In genomic region chr17:79927110-79927509, GRCm38 (mm10) we compare ENCODE assay signal across 30 mouse cellular contexts. TPM values are rescaled to one million over a fixed set of nuclear protein-coding genes. Genes with fewer than 3 reads are reported as not detected.
DNase-seq lines count a peak whose midpoint lies in the region; ATAC-seq lines count a peak whose summit lies in the region.
"Had no signal": no experiment of that assay in that cellular context is flagged by ENCODE, and none has a peak within 500 bp of the region (broad histone marks: within the 10 kb centered on the region; RNA-seq: fewer than 3 reads in every experiment).

No protein-coding gene starts in this region.

- no peak for ATAC-seq in liver, embryonic 11.5 days (replicated peaks; ENCODE audit: low FRiP score)
- peak; percentile 37 to 62 for ATAC-seq in hematopoietic stem cell, adult 5-6 weeks (replicated peaks in 1 of 2; ENCODE audit: insufficient read depth in 1 of 2, low FRiP score in 2 of 2, low TSS enrichment in 1 of 2, low read depth in 1 of 2, poor library complexity in 2 of 2, severe bottlenecking in 2 of 2)
- ATAC-seq in megakaryocyte, adult 5-6 weeks (ENCODE audit: poor library complexity, severe bottlenecking), result peak; percentile 77
- ATAC-seq: activated CD4-positive, CD25-positive, alpha-beta regulatory T cell, adult 4 months; forebrain, embryonic 13.5 days had no signal

- H3K4me1 ChIP-seq in liver, embryonic 11.5 days (replicated peaks; ENCODE audit: control insufficient read depth, insufficient read depth, low read length), result peaks cover 11% of the 10 kb centered on the region
- H3K4me1 ChIP-seq: forebrain, embryonic 13.5 days; heart, embryonic 10.5 days; heart, embryonic 15.5 days; hindbrain, embryonic 13.5 days; limb, embryonic 12.5 days; lung, embryonic 15.5 days; megakaryocyte, embryonic 14.5 days; midbrain, embryonic 12.5 days; neural tube, embryonic 12.5 days; stomach, embryonic 15.5 days had no signal

- H3K9me3 ChIP-seq in liver, embryonic 11.5 days (ENCODE audit: control insufficient read depth, low read length), result no peaks in the 10 kb centered on the region
- H3K9me3 ChIP-seq: forebrain, embryonic 13.5 days; heart, embryonic 10.5 days; heart, embryonic 15.5 days; hindbrain, embryonic 13.5 days; limb, embryonic 12.5 days; lung, embryonic 15.5 days; midbrain, embryonic 12.5 days; neural tube, embryonic 12.5 days; stomach, embryonic 15.5 days had no signal

- H3K4me2 ChIP-seq in liver, embryonic 11.5 days, result no peak overlapping the region
- H3K4me2 ChIP-seq: forebrain, embryonic 13.5 days; heart, embryonic 15.5 days; hindbrain, embryonic 13.5 days; limb, embryonic 12.5 days; lung, embryonic 15.5 days; midbrain, embryonic 12.5 days; neural tube, embryonic 12.5 days; stomach, embryonic 15.5 days had no signal

- H3K27me3 ChIP-seq in liver, embryonic 11.5 days (replicated peaks; ENCODE audit: control insufficient read depth, insufficient read depth, low read length), result no peaks in the 10 kb centered on the region
- H3K27me3 ChIP-seq: forebrain, embryonic 13.5 days; heart, embryonic 15.5 days; hindbrain, embryonic 13.5 days; limb, embryonic 12.5 days; lung, embryonic 15.5 days; midbrain, embryonic 12.5 days; neural tube, embryonic 12.5 days; stomach, embryonic 15.5 days had no signal

- WGBS in liver, embryonic 11.5 days, result 71% methylated on average over 2 of the region's 2 CpGs

- DNase-seq in liver, embryonic 11.5 days (ENCODE audit: low spot score), result no peak
- DNase-seq in liver, result no peak
- DNase-seq in kidney, adult 18-20 months, result no peak
- DNase-seq in testis, postnatal 10 days (ENCODE audit: low spot score), result no peak
- no peak for DNase-seq in cerebellum, adult 11-12 months
- DNase-seq: adrenal gland, adult 2 months; adrenal gland, postnatal 36 days; cerebellum, adult 2 months; cerebellum, postnatal 14 days; gastrocnemius, postnatal 14 days; heart, adult 11 months; heart, postnatal 36 days; kidney, postnatal 10 days; right cerebral cortex, adult 18-20 months; thymus, postnatal 14 days had no signal

- no peaks in the 10 kb centered on the region for H3K36me3 ChIP-seq in liver, embryonic 11.5 days (ENCODE audit: control insufficient read depth, insufficient read depth, low read length)
- H3K36me3 ChIP-seq: heart, embryonic 10.5 days; heart, embryonic 15.5 days; hindbrain, embryonic 13.5 days; limb, embryonic 12.5 days; lung, embryonic 15.5 days; midbrain, embryonic 12.5 days; neural tube, embryonic 12.5 days; stomach, embryonic 15.5 days had no signal

- no peak overlapping the region for H3K4me3 ChIP-seq in liver, embryonic 11.5 days (ENCODE audit: low read depth, low read length)
- H3K4me3 ChIP-seq: forebrain, embryonic 13.5 days; heart, embryonic 10.5 days; heart, embryonic 15.5 days; hindbrain, embryonic 13.5 days; limb, embryonic 12.5 days; lung, embryonic 15.5 days; megakaryocyte, embryonic 14.5 days; midbrain, embryonic 12.5 days; myocyte; neural tube, embryonic 12.5 days; stomach, embryonic 15.5 days had no signal

- peak overlapping the region; percentile 78; the same call in 1 of the 2 replicates for H3K27ac ChIP-seq in liver, embryonic 11.5 days (ENCODE audit: low read depth, low read length)
- H3K27ac ChIP-seq: forebrain, embryonic 13.5 days; heart, embryonic 10.5 days; heart, embryonic 15.5 days; hindbrain, embryonic 13.5 days; limb, embryonic 12.5 days; lung, embryonic 15.5 days; midbrain, embryonic 12.5 days; neural tube, embryonic 12.5 days; stomach, embryonic 15.5 days had no signal

- no peak overlapping the region for H3K9ac ChIP-seq in liver, embryonic 11.5 days (ENCODE audit: low read depth, low read length)
- H3K9ac ChIP-seq: forebrain, embryonic 13.5 days; heart, embryonic 15.5 days; hindbrain, embryonic 13.5 days; limb, embryonic 12.5 days; liver, embryonic 14.5 days; lung, embryonic 15.5 days; midbrain, embryonic 12.5 days; neural tube, embryonic 12.5 days; stomach, embryonic 15.5 days had no signal

RNA-seq across cellular contexts. Expression of gene Atl2, which starts 31.2 kb away (rescaled TPM):
- polyA plus RNA-seq in liver, embryonic 11.5 days (2014; fragmentation: Nextera tagmentation; extraction: Ambion mirVana), result 51.0 and 58.7 TPM in 2 replicates
- 35.1 and 46.4 TPM in 2 replicates for total RNA-seq in hematopoietic stem cell, adult 5-6 weeks (2017)
- 36.8 and 38.4 TPM in 2 replicates for total RNA-seq in megakaryocyte, adult 5-6 weeks (2015)
- total RNA-seq in megakaryocyte, adult 5-6 weeks (2017), result 39.2 and 40.5 TPM in 2 replicates
